Mouse (Mus musculus) heart, postnatal 14 days (tissue): ENCODE measurements at regions not wholly inside any gene's neighbourhood (a gene's known extent, or its start where the extent isn't known, plus 50 kb on each side); places are given as distances from the start of the nearest gene placed in this dataset.
"Not testable (repeated sequence)": the region's sequence is repeated elsewhere in the genome, so short reads cannot be mapped to it uniquely, and the experiment has no call there.

Experiments used
- DNase-seq, 2 experiments: peaks; one replicate each; pipeline ENCODE4 v3.0.0; 2021 to 2022
- intact Hi-C: fragments of 180-260 bp; cut with DNase I; formaldehyde crosslinking; loops from one replicate; pipeline ENCODE4 v1.15.1; 2025

DNA sequence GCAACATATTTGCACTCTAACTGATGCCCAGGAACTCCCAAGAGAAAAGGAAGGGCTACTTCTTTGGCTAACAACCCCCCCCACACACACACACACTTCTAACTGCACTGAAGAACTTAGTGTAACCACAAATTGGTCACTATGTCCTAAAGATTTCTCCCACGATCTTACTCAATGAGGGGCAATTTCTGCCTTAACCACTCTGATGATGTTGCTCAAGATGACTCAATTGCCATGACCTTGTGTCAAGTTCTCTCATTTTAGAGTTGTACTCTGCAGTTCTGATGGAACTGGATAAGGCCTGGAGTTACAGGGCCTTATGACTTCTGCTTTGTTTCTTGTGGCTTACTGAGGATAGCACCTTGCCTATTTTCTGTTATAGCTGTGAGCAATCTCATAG, 81.7 kb downstream of the Sem1 start:
- intact Hi-C loops = no loop called here

DNA sequence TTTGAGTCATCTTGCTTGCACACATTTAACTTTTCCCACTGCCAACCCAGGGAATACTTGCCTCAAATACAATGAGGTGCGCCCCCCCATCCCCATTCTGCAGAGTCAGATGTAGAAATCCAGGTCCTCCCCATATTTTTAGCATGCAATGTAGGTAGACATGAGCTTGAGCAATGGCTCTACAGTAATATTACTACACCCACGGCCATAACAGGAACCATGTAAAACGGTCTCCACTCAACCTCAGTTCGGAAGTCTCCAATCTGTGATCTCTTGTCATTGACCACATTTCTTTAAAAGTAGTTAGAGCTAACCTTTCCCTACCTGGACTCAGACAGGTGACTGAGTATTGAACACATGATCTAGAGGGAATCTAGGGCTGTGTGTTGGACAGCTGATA, 82.1 kb downstream of the Sem1 start:
- intact Hi-C loops = no loop called here
- DNase-seq = no peak

More for the DNA sequence above, 81.7 kb downstream of the Sem1 start:
- DNase-seq = no peak

DNA sequence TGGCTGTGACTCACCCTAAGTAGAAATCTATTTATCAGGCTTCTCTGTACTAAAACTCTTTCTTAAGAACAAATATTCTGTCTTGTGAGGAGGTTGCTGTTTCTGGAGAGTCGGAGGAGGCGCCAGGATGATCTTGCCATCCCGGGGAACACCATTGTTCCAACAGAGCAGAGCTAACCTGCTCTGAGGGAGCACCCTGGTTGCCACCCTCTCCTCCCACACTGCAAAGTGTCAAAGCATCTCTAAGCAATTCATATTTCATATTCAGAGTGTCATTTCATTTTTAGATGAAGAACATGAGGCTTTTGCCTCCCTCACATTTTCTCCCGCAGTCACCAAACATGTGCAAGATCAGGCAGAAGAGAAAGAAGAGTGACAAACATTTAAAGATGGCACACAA, 90.3 kb downstream of the Sem1 start:
- intact Hi-C loops = no loop called here
- DNase-seq = no peak

DNA sequence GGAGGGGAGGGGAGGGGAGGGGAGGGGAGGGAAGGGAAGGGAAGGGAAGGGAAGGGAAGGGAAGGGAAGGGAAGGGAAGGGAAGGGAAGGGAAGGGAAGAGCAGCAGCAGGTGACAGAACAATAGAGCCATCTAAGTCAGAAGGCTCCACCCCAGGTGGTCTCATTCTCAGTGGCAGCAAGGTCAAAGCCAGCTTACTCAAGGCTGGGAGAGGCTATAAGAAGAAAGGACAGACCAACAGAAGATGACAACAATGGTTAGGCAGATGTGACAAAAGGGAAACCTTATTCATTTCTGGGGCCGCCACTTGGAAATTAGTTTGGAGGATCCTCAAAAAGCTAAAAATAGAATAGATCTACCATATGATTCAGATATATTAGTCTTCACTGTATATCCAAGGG, 96.9 kb downstream of the Sem1 start:
- intact Hi-C loops, DNase-seq: not testable (repeated sequence)

- intact Hi-C loops = no loop called here
- DNase-seq = no peak
Observed at GRCm38 (mm10) chr6:6470397-6470796, 108.1 kb downstream of the Sem1 start.

DNA sequence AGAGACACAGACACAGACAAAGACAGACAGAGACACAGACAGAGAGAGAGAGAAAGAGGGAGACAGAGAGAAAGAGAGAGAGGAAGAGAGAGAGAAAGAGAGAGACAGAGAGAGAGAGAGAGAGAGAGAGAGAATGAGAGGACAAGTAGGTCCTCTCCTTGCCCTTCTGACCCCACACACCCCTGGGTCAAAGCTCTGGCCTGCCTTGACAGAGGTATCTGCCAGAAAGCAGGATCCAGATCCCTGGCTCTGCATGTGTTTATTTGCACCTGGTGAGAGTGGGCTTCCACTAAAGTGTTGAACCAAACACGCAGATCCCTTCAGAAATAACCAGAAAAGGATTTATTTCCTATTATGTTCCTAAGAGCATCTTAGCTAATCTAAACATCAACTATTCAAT, 110.9 kb downstream of the Sem1 start:
- intact Hi-C loops = loop anchor here (10.0 kb wide), 1 partner anchor 397 kb away; the partner anchor contains the start of gene Dlx6
- DNase-seq = no peak

- intact Hi-C loops = loop anchor here (10.0 kb wide), 1 partner anchor 399 kb away; the partner anchor contains the start of gene Dlx6
- DNase-seq = no peak
Observed at GRCm38 (mm10) chr6:6466231-6466630, 112.2 kb downstream of the Sem1 start.

- intact Hi-C loops = loop anchor here (10.0 kb wide), 1 partner anchor 401 kb away; the partner anchor contains the start of gene Dlx6
Observed at GRCm38 (mm10) chr6:6463807-6464470, 114.5 kb downstream of the Sem1 start.

GRCm38 (mm10) chr6:6459918-6460239, 118.6 kb downstream of the Sem1 start:
- intact Hi-C loops = loop anchor here (10.0 kb wide), 1 partner anchor 405 kb away; the partner anchor contains the start of gene Dlx6
- no peak for DNase-seq

More at GRCm38 (mm10) chr6:6463807-6464470, 114.5 kb downstream of the Sem1 start:
- DNase-seq = no peak

DNA sequence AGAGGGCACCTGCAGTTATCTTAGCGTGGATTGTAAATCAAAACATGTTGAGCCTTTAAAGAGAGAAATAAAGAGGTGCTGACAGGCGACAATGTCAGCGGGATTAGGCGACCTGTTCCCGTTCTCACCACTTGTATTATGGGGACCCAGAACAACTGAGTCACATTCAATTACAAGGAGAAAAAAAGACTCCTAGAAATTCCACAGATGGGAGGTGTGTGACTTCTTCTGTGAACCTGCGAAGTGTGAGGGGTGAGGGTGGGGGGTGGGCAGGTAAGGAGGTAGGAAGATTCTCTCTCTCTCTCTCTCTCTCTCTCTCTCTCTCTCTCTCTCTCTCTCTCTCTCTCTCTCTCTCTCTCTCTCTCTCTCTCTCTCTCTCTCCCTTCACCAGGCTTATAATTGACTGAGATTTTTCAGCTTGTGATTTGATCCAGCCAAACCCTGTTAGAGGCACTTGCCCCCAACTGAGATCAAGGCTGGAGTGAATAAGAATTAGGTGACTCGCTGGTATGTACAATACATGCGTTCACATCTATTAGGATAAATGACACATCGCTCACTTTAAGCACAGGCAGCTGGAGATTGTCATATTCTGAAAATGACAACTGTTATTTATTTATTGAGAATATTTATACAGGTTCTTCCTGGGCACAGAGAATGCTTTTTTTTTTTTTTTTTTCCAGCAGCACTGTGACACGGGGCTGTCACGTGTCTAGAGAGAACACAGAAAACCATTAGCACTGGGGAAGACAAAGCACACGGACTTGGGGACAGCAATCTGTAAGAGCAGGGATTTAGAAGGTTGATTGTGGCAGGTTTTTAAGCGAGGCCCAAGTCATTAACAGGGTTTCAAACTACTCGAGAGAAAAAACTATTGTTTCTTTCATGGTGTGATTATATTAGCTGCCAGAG, 119.2 kb downstream of the Sem1 start:
- intact Hi-C loops = no loop called here

DNA sequence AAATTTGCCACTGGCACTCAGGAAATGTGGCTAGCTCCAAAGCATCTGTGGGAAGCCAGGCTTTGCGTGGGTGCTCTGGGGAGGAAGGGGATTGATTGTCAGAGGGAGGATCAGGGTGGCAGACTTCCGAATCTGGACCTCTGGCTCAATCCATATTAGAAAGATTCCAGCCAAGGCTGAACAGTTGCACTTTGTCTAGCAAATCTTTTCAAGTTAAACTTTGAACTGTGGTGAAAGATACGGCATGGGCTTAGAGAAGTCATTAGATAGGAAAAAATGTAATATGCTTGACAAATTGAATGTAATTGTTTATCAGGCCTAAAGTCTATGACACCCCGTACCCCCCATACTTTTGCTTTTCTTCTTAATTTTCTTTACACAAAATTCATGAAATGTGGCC, 120.7 kb downstream of the Sem1 start:
- intact Hi-C loops = no loop called here
- no peak for DNase-seq

More for the DNA sequence above, 119.2 kb downstream of the Sem1 start:
- no peak for DNase-seq

DNA sequence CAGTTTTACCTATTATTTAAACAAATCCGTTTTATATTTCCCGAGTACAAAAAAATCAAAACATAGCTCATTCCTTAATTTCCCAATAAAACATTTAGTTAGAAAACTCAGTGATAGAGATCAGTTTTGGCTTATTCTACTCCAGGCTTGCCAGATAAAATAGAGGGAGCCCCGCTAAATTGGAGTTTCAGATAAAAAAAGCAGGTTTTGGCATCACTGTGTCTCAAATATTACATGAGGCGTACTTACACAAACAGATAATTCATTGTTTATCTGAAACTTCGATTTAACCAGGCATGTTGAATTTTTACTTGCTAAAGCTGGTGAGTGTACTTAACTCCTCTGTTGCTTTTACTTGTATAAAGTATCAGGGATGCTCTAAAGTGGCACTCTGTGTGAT, 121.5 kb downstream of the Sem1 start:
- DNase-seq = no peak
- intact Hi-C loops = no loop called here

- intact Hi-C loops = no loop called here
- DNase-seq = no peak
Observed at GRCm38 (mm10) chr6:6455566-6455965, 122.9 kb downstream of the Sem1 start.

- intact Hi-C loops = no loop called here
- DNase-seq = no peak
Observed at GRCm38 (mm10) chr6:6454396-6454795, 124.1 kb downstream of the Sem1 start.

GRCm38 (mm10) chr6:6434855-6435254, 143.6 kb downstream of the Sem1 start:
- DNase-seq = no peak
- intact Hi-C loops = no loop called here

GRCm38 (mm10) chr6:6434261-6434802, 144.1 kb downstream of the Sem1 start:
- no peak for DNase-seq
- intact Hi-C loops = no loop called here

DNA sequence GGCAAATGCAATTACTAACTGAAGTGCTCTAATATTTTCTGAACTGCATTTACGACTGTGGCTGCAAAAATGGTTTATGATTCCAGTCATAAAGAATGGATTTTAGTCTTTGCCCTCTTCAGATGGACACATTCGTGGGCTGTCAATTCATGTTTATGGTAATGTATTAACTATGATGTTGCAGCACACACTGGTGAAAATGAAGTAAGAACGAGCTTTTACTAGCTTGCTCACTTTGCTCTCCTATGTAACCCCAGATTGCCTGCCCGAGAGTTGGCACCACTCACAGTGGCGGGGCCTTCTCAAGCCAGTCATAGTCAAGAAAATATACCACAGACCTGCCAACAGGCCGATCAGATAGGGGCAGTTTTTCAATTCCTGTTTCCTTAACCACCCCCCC, 145.3 kb downstream of the Sem1 start:
- DNase-seq = no peak
- intact Hi-C loops = no loop called here

GRCm38 (mm10) chr6:6414654-6415610, 163.5 kb downstream of the Sem1 start:
- DNase-seq = no peak
- intact Hi-C loops = no loop called here

DNA sequence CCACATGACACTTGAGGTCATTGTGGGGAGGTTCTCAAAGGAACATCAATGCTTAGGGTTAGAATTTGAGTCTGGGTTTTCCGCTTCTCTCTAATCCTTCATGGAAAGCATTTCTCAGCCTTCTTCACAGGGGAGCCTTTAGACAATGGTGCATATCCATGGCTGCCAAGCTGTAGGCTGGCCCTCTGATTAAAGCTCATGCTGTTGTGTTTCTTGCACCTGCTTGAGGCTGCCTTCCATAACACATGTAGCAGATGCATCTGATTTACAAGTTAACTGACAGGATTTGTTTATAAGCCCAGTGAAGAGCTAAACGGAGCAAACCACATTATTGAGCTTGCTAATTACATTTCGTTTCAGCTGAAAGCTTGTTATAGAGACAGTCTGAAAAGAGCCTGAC, 180.5 kb downstream of the Sem1 start:
- no peak for DNase-seq
- intact Hi-C loops = no loop called here
